Comparison of ENCODE assay signal across 8 mouse cellular contexts in genomic region chr3:79842165-79842564, GRCm38 (mm10). TPM values are rescaled to one million over a fixed set of nuclear protein-coding genes. Genes with fewer than 3 reads are reported as not detected.
A peak's percentile ranks its signal among the peaks of the same experiment; 100 is the strongest.
DNase-seq lines count a peak whose midpoint lies in the region; ATAC-seq lines count a peak whose summit lies in the region.

No protein-coding gene starts in this region.

- ATAC-seq in forebrain, embryonic 15.5 days (replicated peaks), result peak; percentile 47
- peak; percentile 80 for ATAC-seq in inflammation-experienced regulatory T-cells, adult 6 months
- ATAC-seq in liver, embryonic 15.5 days (ENCODE audit: insufficient read depth), result peak; percentile 51; the same call in 1 of the 2 replicates

- 8% methylated on average over 12 of the region's 12 CpGs for WGBS in forebrain, embryonic 15.5 days
- WGBS in liver, embryonic 15.5 days (ENCODE audit: insufficient replicate concordance), result 5% methylated on average over 12 of the region's 12 CpGs

- H3K27ac ChIP-seq in forebrain, embryonic 15.5 days (replicated peaks), result no peak overlapping the region
- peak overlapping the region; percentile 84 for H3K27ac ChIP-seq in liver, embryonic 15.5 days (replicated peaks)

- no peaks in the 10 kb centered on the region for H3K36me3 ChIP-seq in forebrain, embryonic 15.5 days
- no peaks in the 10 kb centered on the region for H3K36me3 ChIP-seq in liver, embryonic 15.5 days (replicated peaks)

- peak overlapping the region; percentile 48 for H3K4me3 ChIP-seq in forebrain, embryonic 15.5 days
- H3K4me3 ChIP-seq in liver, embryonic 15.5 days (replicated peaks), result peak overlapping the region; percentile 63

- no peaks in the 10 kb centered on the region for H3K9me3 ChIP-seq in forebrain, embryonic 15.5 days
- no peaks in the 10 kb centered on the region for H3K9me3 ChIP-seq in liver, embryonic 15.5 days (replicated peaks)

- peak overlapping the region; percentile 60 for H3K4me2 ChIP-seq in forebrain, embryonic 15.5 days (replicated peaks)
- H3K4me2 ChIP-seq in liver, embryonic 15.5 days, result peak overlapping the region; percentile 77

- no peak overlapping the region for H3K9ac ChIP-seq in forebrain, embryonic 15.5 days (replicated peaks)
- peak overlapping the region; percentile 55 for H3K9ac ChIP-seq in liver, embryonic 15.5 days

- H3K4me1 ChIP-seq in forebrain, embryonic 15.5 days, result peaks cover 11% of the 10 kb centered on the region; the same call in 1 of the 2 replicates
- peaks cover 14% of the 10 kb centered on the region for H3K4me1 ChIP-seq in liver, embryonic 15.5 days (replicated peaks)

- no peaks in the 10 kb centered on the region for H3K27me3 ChIP-seq in forebrain, embryonic 15.5 days
- no peaks in the 10 kb centered on the region for H3K27me3 ChIP-seq in liver, embryonic 15.5 days

- peak; percentile 47 to 83 for DNase-seq in adrenal gland, adult (ENCODE audit: inconsistent age in 2 of 2, low spot score in 1 of 2)
- DNase-seq in adrenal gland, adult 8-10 months, result no peak
- DNase-seq in adipocyte (ENCODE audit: low spot score), result peak; percentile 33
- peak; percentile 63 for DNase-seq in neural tube, embryonic 10.5 days (ENCODE audit: extremely low spot score, low spot score)
- peak; percentile 60 for DNase-seq in thymus, postnatal 4 days

RNA-seq across cellular contexts. Expression of gene Tmem144, which starts 10.4 kb away (rescaled TPM):
- 10 to 100 TPM in 2 of 4 experiments, 1 to 10 TPM in 2; 6.4 to 11.6 (median 10.2) TPM for total RNA-seq in adrenal gland, adult 8-10 months (2022)
- polyA plus RNA-seq in forebrain, embryonic 15.5 days (2015; fragmentation: Nextera tagmentation; extraction: Ambion mirVana), result 1.6 and 1.8 TPM in 2 replicates
- under 1 TPM in 2 of 3 experiments, not detected in 1; 0.50 to 0.83 TPM for polyA plus RNA-seq in inflammation-experienced regulatory T-cells, adult 6 months (2017; shearing (Covaris generic))
- polyA plus RNA-seq in liver, embryonic 15.5 days (2015; fragmentation: Nextera tagmentation; extraction: Ambion mirVana), result 2.1 TPM in 2 replicates

RNA-seq across cellular contexts. Expression of gene Fam198b, which starts 42.2 kb away (rescaled TPM):
- 10 to 100 TPM in 2 of 4 experiments, 1 to 10 TPM in 2; 2.9 to 39.5 (median 10.6) TPM for total RNA-seq in adrenal gland, adult 8-10 months (2022)
- 0.88 and 2.4 TPM in 2 replicates for polyA plus RNA-seq in forebrain, embryonic 15.5 days (2015; fragmentation: Nextera tagmentation; extraction: Ambion mirVana)
- polyA plus RNA-seq in inflammation-experienced regulatory T-cells, adult 6 months (2017; shearing (Covaris generic)), result under 1 TPM in 1 of 3 experiments, not detected in 2; 0.26 TPM
- 1.0 and 1.2 TPM in 2 replicates for polyA plus RNA-seq in liver, embryonic 15.5 days (2015; fragmentation: Nextera tagmentation; extraction: Ambion mirVana)
